Mouse (Mus musculus) cerebellum, adult 11-12 months (tissue): ENCODE data around the gene Ccp110.

Source experiments
- DNase-seq: peaks from one replicate; pipeline ENCODE4 v3.0.0; 2022

The Ccp110 gene

GRCm38 (mm10) chr7:118712228-118713173 lies at the start of gene Ccp110:
TSS of gene Ccp110 (plus strand) at chr7:118712552.
- DNase-seq: peak; percentile 95

GRCm38 (mm10) chr7:118667773-118668172 lies 44.6 kb upstream of the Ccp110 start:
- DNase-seq: no peak

- no peak for DNase-seq
Measured at GRCm38 (mm10) chr7:118670142-118670541, 42.2 kb upstream of the Ccp110 start.

GRCm38 (mm10) chr7:118676826-118677225 lies 35.5 kb upstream of the Ccp110 start:
- DNase-seq: no peak

- DNase-seq: peak; percentile 75
Measured at GRCm38 (mm10) chr7:118688199-118688598, 24.2 kb upstream of the Ccp110 start.

- DNase-seq: peak; percentile 46
Measured at GRCm38 (mm10) chr7:118689088-118689487, 23.3 kb upstream of the Ccp110 start.

GRCm38 (mm10) chr7:118691287-118691686 lies 21.1 kb upstream of the Ccp110 start:
- DNase-seq: no peak

GRCm38 (mm10) chr7:118696146-118696545 lies 16.2 kb upstream of the Ccp110 start:
- DNase-seq: no peak

- no peak for DNase-seq
Measured at GRCm38 (mm10) chr7:118697168-118697567, 15.2 kb upstream of the Ccp110 start.

- no peak for DNase-seq
Measured at GRCm38 (mm10) chr7:118698882-118699281, 13.5 kb upstream of the Ccp110 start.

GRCm38 (mm10) chr7:118703144-118703561 lies 9.2 kb upstream of the Ccp110 start:
- DNase-seq: no peak

GRCm38 (mm10) chr7:118704001-118704850 lies 8.1 kb upstream of the Ccp110 start:
- no peak for DNase-seq

- peak; percentile 94 for DNase-seq
Measured at GRCm38 (mm10) chr7:118705101-118705961, 7.0 kb upstream of the Ccp110 start, which contains the start of gene Gde1. TSS of gene Gde1 (minus strand) at chr7:118705778.

- DNase-seq: no peak
Measured at GRCm38 (mm10) chr7:118706051-118706450, 6.3 kb upstream of the Ccp110 start.

GRCm38 (mm10) chr7:118706488-118706887 lies 5.9 kb upstream of the Ccp110 start:
- DNase-seq: no peak

- DNase-seq: no peak
Measured at GRCm38 (mm10) chr7:118707216-118707615, 5.1 kb upstream of the Ccp110 start.

- peak; percentile 43 for DNase-seq
Measured at GRCm38 (mm10) chr7:118708002-118708401, 4.3 kb upstream of the Ccp110 start.

- no peak for DNase-seq
Measured at GRCm38 (mm10) chr7:118710776-118711175, 1.6 kb upstream of the Ccp110 start.

GRCm38 (mm10) chr7:118714873-118715272 lies 2.5 kb downstream of the Ccp110 start:
- no peak for DNase-seq

- DNase-seq: no peak
Measured at GRCm38 (mm10) chr7:118718066-118718465, 5.7 kb downstream of the Ccp110 start.

- DNase-seq: no peak
Measured at GRCm38 (mm10) chr7:118723927-118724326, 11.6 kb downstream of the Ccp110 start.

- no peak for DNase-seq
Measured at GRCm38 (mm10) chr7:118725459-118725858, 13.1 kb downstream of the Ccp110 start.
